In the genomic region with DNA sequence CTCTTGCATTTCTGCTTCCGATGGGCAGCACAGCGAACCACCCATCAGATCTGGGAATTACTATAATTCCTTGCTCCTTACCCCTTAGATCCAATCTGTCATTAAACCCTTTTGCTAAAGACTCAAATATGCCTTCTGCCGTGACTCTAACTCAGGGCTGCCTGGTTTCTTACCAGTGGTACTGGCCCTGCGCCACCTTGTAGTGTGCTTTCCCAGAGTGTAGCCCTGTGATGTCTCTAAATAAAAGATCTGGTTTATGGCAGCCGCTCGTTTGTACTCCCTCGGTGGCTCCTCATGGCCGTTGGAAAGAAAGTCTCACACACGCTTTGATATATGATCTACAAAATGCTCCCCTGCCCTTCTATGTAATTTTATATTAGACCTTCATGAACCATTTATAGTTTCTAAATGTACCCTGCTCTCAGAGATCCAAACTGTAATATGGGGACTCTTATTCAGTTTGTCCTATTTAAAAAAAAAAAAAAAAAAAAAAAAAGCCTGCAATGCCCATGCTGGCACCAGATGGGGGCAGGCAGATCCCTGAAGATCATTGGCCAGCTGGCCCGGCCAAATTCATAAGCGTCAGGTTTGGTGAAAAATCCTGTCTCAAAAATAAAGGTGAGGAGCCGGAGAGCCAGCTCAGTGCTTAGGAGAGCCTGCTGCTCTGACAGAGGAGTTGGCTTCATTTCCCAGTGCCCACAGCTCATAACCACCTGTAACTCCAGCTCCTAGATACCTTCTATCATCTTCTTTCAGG, we compare ENCODE assay signal across 10 mouse cellular contexts.
DNase-seq lines count a peak whose midpoint lies in the region; ATAC-seq and TF ChIP-seq lines count a peak whose summit lies in the region.
"Had no signal": no experiment of that assay in that cellular context is flagged by ENCODE, and none has a peak within 500 bp of the region (broad histone marks: within the 10 kb centered on the region; RNA-seq: fewer than 3 reads in every experiment).

No protein-coding gene starts in this region.

- peak; percentile 44 for TF ChIP-seq CTCF in forebrain, postnatal 0 days (IDR thresholded peaks at IDR 0.05; ENCODE audit: low read depth)

- TF ChIP-seq POLR2A in limb, embryonic 14.5 days (IDR thresholded peaks at IDR 0.05; ENCODE audit: borderline replicate concordance, extremely low read depth, insufficient read depth, insufficient read length): no peak

- H3K36me3 ChIP-seq in forebrain, postnatal 0 days (ENCODE audit: insufficient read depth): no peaks in the 10 kb centered on the region
- H3K36me3 ChIP-seq in forebrain, embryonic 10.5 days (replicated peaks): no peaks in the 10 kb centered on the region
- no peaks in the 10 kb centered on the region for H3K36me3 ChIP-seq in limb, embryonic 14.5 days (ENCODE audit: control insufficient read depth, insufficient read depth, low read length)
- no peaks in the 10 kb centered on the region for H3K36me3 ChIP-seq in limb, embryonic 10.5 days
- H3K36me3 ChIP-seq: embryonic facial prominence, embryonic 15.5 days had no signal

- no peak for DNase-seq in forebrain, postnatal 0 days
- no peak for DNase-seq in forebrain, embryonic 10.5 days (ENCODE audit: extremely low spot score, low spot score)
- DNase-seq in limb, embryonic 14.5 days (ENCODE audit: low spot score): peak; percentile 20
- DNase-seq in limb, embryonic 10.5 days (ENCODE audit: low spot score): no peak
- DNase-seq in NIH3T3 (ENCODE audit: low read depth): peak; percentile 43
- peak; percentile 46 for DNase-seq in cerebellum, adult 8-10 months
- no peak for DNase-seq in gastrocnemius, postnatal 4 days (ENCODE audit: low spot score in 2 of 2)
- DNase-seq in embryo, embryonic 9.5 days (ENCODE audit: extremely low spot score): no peak

- peaks cover 3% of the 10 kb centered on the region; the same call in 1 of the 2 replicates for H3K4me1 ChIP-seq in forebrain, postnatal 0 days (ENCODE audit: insufficient read depth)
- peaks cover 18% of the 10 kb centered on the region for H3K4me1 ChIP-seq in forebrain, embryonic 10.5 days
- H3K4me1 ChIP-seq in limb, embryonic 14.5 days (ENCODE audit: control insufficient read depth, insufficient read depth, low read length): peaks cover 2% of the 10 kb centered on the region; the same call in 1 of the 2 replicates
- peaks cover 9% of the 10 kb centered on the region; the same call in 1 of the 2 replicates for H3K4me1 ChIP-seq in limb, embryonic 10.5 days

- H3K9me3 ChIP-seq in forebrain, postnatal 0 days (ENCODE audit: low read length): no peaks in the 10 kb centered on the region
- no peaks in the 10 kb centered on the region for H3K9me3 ChIP-seq in forebrain, embryonic 10.5 days
- H3K9me3 ChIP-seq in limb, embryonic 14.5 days (ENCODE audit: control insufficient read depth, low read length): no peaks in the 10 kb centered on the region
- no peaks in the 10 kb centered on the region for H3K9me3 ChIP-seq in limb, embryonic 10.5 days (replicated peaks)
- H3K9me3 ChIP-seq: embryonic facial prominence, embryonic 15.5 days had no signal

- no peak overlapping the region for H3K27ac ChIP-seq in forebrain, postnatal 0 days (ENCODE audit: low read depth, low read length)
- H3K27ac ChIP-seq in forebrain, embryonic 10.5 days: no peak overlapping the region
- H3K27ac ChIP-seq in limb, embryonic 14.5 days (replicated peaks; ENCODE audit: low read depth, low read length): no peak overlapping the region
- H3K27ac ChIP-seq in limb, embryonic 10.5 days: no peak overlapping the region
- H3K27ac ChIP-seq: embryonic facial prominence, embryonic 15.5 days; macrophage had no signal

- H3K4me3 ChIP-seq in forebrain, postnatal 0 days (ENCODE audit: low read depth, low read length): no peak overlapping the region
- no peak overlapping the region for H3K4me3 ChIP-seq in forebrain, embryonic 10.5 days
- H3K4me3 ChIP-seq in limb, embryonic 14.5 days (replicated peaks; ENCODE audit: low read length): no peak overlapping the region
- no peak overlapping the region for H3K4me3 ChIP-seq in limb, embryonic 10.5 days
- H3K4me3 ChIP-seq: embryonic facial prominence, embryonic 15.5 days had no signal

- H3K27me3 ChIP-seq in forebrain, postnatal 0 days (ENCODE audit: insufficient read depth, low read length): no peaks in the 10 kb centered on the region
- H3K27me3 ChIP-seq in forebrain, embryonic 10.5 days (ENCODE audit: poor library complexity, severe bottlenecking): no peaks in the 10 kb centered on the region
- H3K27me3 ChIP-seq in limb, embryonic 14.5 days (ENCODE audit: control insufficient read depth, insufficient read depth, low read length): no peaks in the 10 kb centered on the region
- H3K27me3 ChIP-seq in limb, embryonic 10.5 days (ENCODE audit: low read depth, poor library complexity, severe bottlenecking): no peaks in the 10 kb centered on the region
- H3K27me3 ChIP-seq: embryonic facial prominence, embryonic 15.5 days had no signal

- no peak overlapping the region for H3K9ac ChIP-seq in forebrain, postnatal 0 days
- H3K9ac ChIP-seq in limb, embryonic 14.5 days (ENCODE audit: low read depth, low read length, severe bottlenecking): no peak overlapping the region
- H3K9ac ChIP-seq: embryonic facial prominence, embryonic 15.5 days had no signal

- 59% methylated on average over 12 of the region's 12 CpGs for WGBS in forebrain, postnatal 0 days
- 88% methylated on average over 12 of the region's 12 CpGs for WGBS in forebrain, embryonic 10.5 days
- WGBS in limb, embryonic 14.5 days: 34% methylated on average over 12 of the region's 12 CpGs
- 70% methylated on average over 12 of the region's 12 CpGs for WGBS in limb, embryonic 10.5 days

- ATAC-seq in forebrain, postnatal 0 days: no peak
- ATAC-seq in limb, embryonic 14.5 days (ENCODE audit: low FRiP score, low read depth): no peak

- no peak overlapping the region for H3K4me2 ChIP-seq in forebrain, postnatal 0 days (ENCODE audit: low read depth)
- H3K4me2 ChIP-seq in limb, embryonic 14.5 days (replicated peaks; ENCODE audit: low read depth, low read length, severe bottlenecking): no peak overlapping the region
- H3K4me2 ChIP-seq: embryonic facial prominence, embryonic 15.5 days had no signal

Comparison
In these comparisons a context has a peak if more than half of its experiments do, and no peak if none do; other contexts are left out.
1. DNase-seq: peak in limb, embryonic 14.5 days (single experiment), NIH3T3 (single experiment) and cerebellum, adult 8-10 months (single experiment); none in forebrain, postnatal 0 days (single experiment), forebrain, embryonic 10.5 days (single experiment), limb, embryonic 10.5 days (single experiment), gastrocnemius, postnatal 4 days (0 of 2) and embryo, embryonic 9.5 days (single experiment).